Mouse (Mus musculus) midbrain, embryonic 12.5 days (tissue): ENCODE results near the gene Olfr787. TPM values are rescaled to one million over a fixed set of nuclear protein-coding genes. Genes with fewer than 3 reads are reported as not detected.

Experiments
- ATAC-seq: fragments of 200-750 bp; cut with Nextera tagmentation; 2 replicates; pipeline ENCODE4 v1.8.0; 2017; ENCODE audit warnings: low read depth, moderate TSS enrichment, moderate library complexity; ENCODE audit not compliant: low FRiP score
- H3K27ac ChIP-seq: fragments of 300-500 bp; sonication (generic); replicated peaks from 2 replicates; pipeline ENCODE4 v1.5.1; 2016; ENCODE audit warnings: mild to moderate bottlenecking
- H3K27me3 ChIP-seq: fragments of 300-500 bp; sonication (generic); 2 replicates; pipeline ENCODE4 v1.6.1; 2016; ENCODE audit warnings: mild to moderate bottlenecking
- H3K36me3 ChIP-seq: fragments of 300-500 bp; sonication (generic); 2 replicates; pipeline ENCODE4 v1.6.1; 2016
- H3K4me1 ChIP-seq: fragments of 300-500 bp; sonication (generic); 2 replicates; pipeline ENCODE4 v1.6.1; 2016
- H3K4me2 ChIP-seq: fragments of 300-500 bp; sonication (generic); replicated peaks from 2 replicates; pipeline ENCODE4 v1.6.1; 2016; ENCODE audit warnings: mild to moderate bottlenecking, moderate library complexity
- H3K4me3 ChIP-seq: fragments of 300-500 bp; sonication (generic); 2 replicates; pipeline ENCODE4 v1.5.1; 2016; ENCODE audit warnings: mild to moderate bottlenecking
- H3K9ac ChIP-seq: fragments of 300-500 bp; sonication (generic); replicated peaks from 2 replicates; pipeline ENCODE4 v1.6.1; 2016; ENCODE audit warnings: mild to moderate bottlenecking, moderate library complexity
- H3K9me3 ChIP-seq: fragments of 300-500 bp; sonication (generic); 2 replicates; pipeline ENCODE4 v1.6.1; 2016; ENCODE audit warnings: mild to moderate bottlenecking
- WGBS: fragments of 180-500 bp; shearing (Covaris S2); methylation state at CpG from one replicate; pipeline ENCODE4 v1.1.7; 2016; 5-methylcytosine and 5-hydroxymethylcytosine counted together
- polyA plus RNA-seq: library from polyadenylated mRNA; unstranded; fragments of >200 nt; fragmentation: Nextera tagmentation; extraction: Ambion mirVana; gene quantifications from 2 replicates; pipeline ENCODE4 v1.2.1, GENCODE M21; 2016

Gene Olfr787
- polyA plus RNA-seq: not detected in 2 replicates

DNA sequence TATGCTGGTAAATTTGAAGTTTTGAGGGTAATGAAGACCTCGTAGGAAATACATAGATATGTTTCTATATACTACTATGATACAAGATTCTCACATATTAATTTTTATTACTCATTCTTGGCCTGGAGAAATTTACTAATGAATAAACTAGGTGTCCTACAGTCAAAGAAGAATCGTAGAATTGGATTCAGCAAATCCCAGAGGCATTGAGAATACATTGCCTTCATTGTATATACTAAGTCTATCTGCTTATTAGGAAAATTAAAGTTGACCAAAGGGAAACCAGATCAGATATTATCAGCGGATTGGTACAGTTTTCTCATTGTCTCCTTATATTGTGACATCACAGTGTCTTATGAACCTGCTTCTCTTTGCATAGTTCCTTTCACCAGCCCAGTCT, at the start of gene Olfr787:
Gene Olfr787, plus strand, starts transcription at position 301 of the 400 bp plus-strand sequence.
- Histone ChIP-seq H3K4me1 (no peaks in the 10 kb centered on the region), H3K27me3 (no peaks in the 10 kb centered on the region), H3K4me3 (no peak within 1 kb of the TSS), H3K36me3 (no peaks in the 10 kb centered on the region), H3K4me2 (no peak within 1 kb of the TSS), H3K9ac (no peak within 1 kb of the TSS), H3K27ac (no peak within 1 kb of the TSS), H3K9me3 (no peaks in the 10 kb centered on the region)
- 89% methylated on average over 3 of the region's 3 CpGs for WGBS
- no peak for ATAC-seq

DNA sequence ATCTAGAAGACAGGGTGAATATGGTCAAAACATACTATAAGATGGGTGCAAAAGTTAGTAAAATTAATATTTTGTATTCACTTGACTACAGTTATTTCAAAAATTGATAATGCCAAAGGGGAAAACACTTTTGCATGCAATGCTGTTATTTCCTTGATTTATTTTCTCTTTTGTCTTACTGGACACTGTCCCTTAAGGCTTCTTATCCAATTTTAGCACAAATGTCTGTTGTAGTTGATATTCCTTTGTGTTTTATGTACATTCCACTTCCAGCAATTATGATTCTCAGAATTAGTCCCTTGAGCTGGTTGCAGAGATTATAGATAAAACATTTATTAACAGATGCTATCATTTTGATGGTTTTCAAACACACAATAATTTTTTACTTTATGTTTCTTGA, 34.7 kb upstream of the Olfr787 start, which contains the start of gene Olfr786:
Gene Olfr786, plus strand, starts transcription at position 301 of the 400 bp plus-strand sequence.
- Histone ChIP-seq H3K9me3 (no peaks in the 10 kb centered on the region), H3K4me2 (no peak within 1 kb of the TSS), H3K4me3 (no peak within 1 kb of the TSS), H3K36me3 (no peaks in the 10 kb centered on the region), H3K27me3 (no peaks in the 10 kb centered on the region), H3K9ac (no peak within 1 kb of the TSS), H3K27ac (no peak within 1 kb of the TSS), H3K4me1 (no peaks in the 10 kb centered on the region)
- no peak for ATAC-seq

GRCm38 (mm10) chr10:129470698-129471097, 9.0 kb downstream of the Olfr787 start, which contains the start of gene Olfr788:
Gene Olfr788, plus strand, starts transcription at chr10:129470998.
- no peaks in the 10 kb centered on the region for H3K36me3 ChIP-seq
- no peak within 1 kb of the TSS for H3K4me2 ChIP-seq
- no peaks in the 10 kb centered on the region for H3K9me3 ChIP-seq
- no peak within 1 kb of the TSS for H3K9ac ChIP-seq
- H3K27me3 ChIP-seq: no peaks in the 10 kb centered on the region
- ATAC-seq: no peak
- H3K27ac ChIP-seq: no peak within 1 kb of the TSS
- H3K4me1 ChIP-seq: no peaks in the 10 kb centered on the region
- no peak within 1 kb of the TSS for H3K4me3 ChIP-seq

DNA sequence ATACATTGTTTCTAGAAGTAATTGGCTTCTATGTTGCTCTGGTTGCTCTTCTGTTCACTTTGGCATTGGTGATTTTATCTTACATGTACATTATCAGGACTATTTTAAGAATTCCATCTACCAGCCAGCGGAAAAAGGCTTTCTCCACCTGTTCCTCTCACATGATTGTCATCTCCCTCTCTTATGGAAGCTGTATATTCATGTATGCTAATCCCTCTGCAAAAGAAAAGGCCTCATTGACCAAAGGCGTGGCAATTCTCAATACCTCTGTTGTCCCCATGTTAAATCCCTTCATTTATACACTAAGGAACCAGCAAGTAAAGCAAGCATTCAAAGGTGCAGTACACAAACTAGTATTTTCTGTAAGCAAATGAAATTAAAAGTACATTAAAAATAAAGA, 11.6 kb downstream of the Olfr787 start:
- Histone ChIP-seq H3K36me3 (no peaks in the 10 kb centered on the region), H3K27ac (no peak overlapping the region), H3K4me1 (no peaks in the 10 kb centered on the region), H3K4me3 (no peak overlapping the region), H3K9me3 (no peaks in the 10 kb centered on the region), H3K9ac (no peak overlapping the region), H3K27me3 (no peaks in the 10 kb centered on the region), H3K4me2 (no peak overlapping the region)
- peak; percentile 84 for ATAC-seq
- WGBS: 36% methylated on average over 2 of the region's 2 CpGs

- Histone ChIP-seq H3K9ac (no peak overlapping the region), H3K27me3 (no peaks in the 10 kb centered on the region), H3K4me3 (no peak overlapping the region), H3K4me1 (no peaks in the 10 kb centered on the region), H3K36me3 (no peaks in the 10 kb centered on the region), H3K4me2 (no peak overlapping the region), H3K9me3 (no peaks in the 10 kb centered on the region), H3K27ac (no peak overlapping the region)
- peak; percentile 73 for ATAC-seq
Measured at GRCm38 (mm10) chr10:129473723-129474122, 12.1 kb downstream of the Olfr787 start.

DNA sequence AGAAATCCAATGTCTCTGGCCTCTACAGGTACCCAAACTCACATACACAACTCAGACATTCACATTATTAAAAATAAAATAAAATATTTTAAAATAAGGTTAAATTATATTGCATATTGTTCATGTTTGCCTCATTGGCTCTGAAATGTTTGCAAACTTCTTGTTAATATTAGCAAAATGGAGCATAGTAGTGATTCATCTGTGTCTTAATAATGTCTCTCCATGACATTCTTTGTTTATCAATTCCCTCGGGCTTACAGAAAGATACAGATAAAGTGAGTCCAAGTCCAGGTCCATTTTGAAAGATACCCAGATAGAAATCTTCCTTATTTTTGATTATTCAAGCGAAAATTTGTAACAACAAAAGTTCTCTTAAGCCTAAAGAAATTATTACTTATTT, 22.8 kb downstream of the Olfr787 start, which contains the start of gene Olfr789:
Gene Olfr789, plus strand, starts transcription at position 301 of the 400 bp plus-strand sequence.
- Histone ChIP-seq H3K27ac (no peak within 1 kb of the TSS), H3K27me3 (no peaks in the 10 kb centered on the region), H3K9me3 (no peaks in the 10 kb centered on the region), H3K4me1 (no peaks in the 10 kb centered on the region), H3K4me2 (no peak within 1 kb of the TSS), H3K4me3 (no peak within 1 kb of the TSS), H3K36me3 (no peaks in the 10 kb centered on the region), H3K9ac (no peak within 1 kb of the TSS)
- WGBS: 70% methylated on average over 2 of the region's 2 CpGs
- no peak for ATAC-seq

DNA sequence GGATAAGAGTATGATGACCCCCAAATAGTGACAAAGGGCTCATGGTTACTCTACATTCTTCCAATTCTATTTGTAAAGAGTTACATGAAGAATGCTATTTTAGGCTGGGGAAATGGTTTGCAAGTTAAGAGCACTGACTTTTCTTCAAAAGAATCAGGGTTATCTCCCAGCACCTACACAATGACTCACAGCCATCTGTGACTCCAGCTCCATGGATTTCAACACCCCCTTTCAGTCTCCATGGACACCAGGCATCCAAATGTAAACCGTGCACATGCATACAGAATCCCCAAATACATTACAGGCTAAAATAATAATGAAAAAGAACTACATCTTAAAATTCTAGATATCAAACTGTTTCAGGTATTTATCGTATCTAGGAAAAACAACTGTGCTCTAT, 28.4 kb downstream of the Olfr787 start:
- 76% methylated on average over 2 of the region's 2 CpGs for WGBS
- no peak overlapping the region for H3K9ac ChIP-seq
- H3K4me2 ChIP-seq: no peak overlapping the region

DNA sequence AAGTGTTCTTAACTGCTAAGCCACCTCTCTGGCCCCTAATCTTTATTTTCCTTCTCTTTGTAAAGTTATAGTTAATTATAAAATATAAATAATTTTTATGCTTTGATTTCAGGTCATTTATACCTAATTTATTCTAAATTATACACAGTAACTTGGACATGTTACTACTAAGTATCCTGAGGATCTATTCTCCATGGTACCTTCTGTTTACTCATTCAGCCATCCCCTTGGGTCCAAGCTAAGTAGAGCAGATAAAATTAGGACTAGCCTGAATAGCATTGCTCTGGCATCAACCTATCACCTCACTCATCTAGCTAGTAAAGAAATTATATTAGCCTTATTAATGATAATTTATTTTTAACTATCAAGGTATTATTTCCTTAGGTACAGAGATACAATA, 36.5 kb downstream of the Olfr787 start, which contains the start of gene Olfr790:
Gene Olfr790, plus strand, starts transcription at position 301 of the 400 bp plus-strand sequence.
- no peaks in the 10 kb centered on the region for H3K9me3 ChIP-seq
- H3K36me3 ChIP-seq: no peaks in the 10 kb centered on the region
- H3K27me3 ChIP-seq: no peaks in the 10 kb centered on the region
- no peak within 1 kb of the TSS for H3K4me3 ChIP-seq
- H3K4me1 ChIP-seq: no peaks in the 10 kb centered on the region
- no peak within 1 kb of the TSS for H3K4me2 ChIP-seq
- H3K9ac ChIP-seq: no peak within 1 kb of the TSS
- no peak within 1 kb of the TSS for H3K27ac ChIP-seq
- ATAC-seq: no peak

More for the DNA sequence above, 28.4 kb downstream of the Olfr787 start:
- no peak for ATAC-seq
- H3K27me3 ChIP-seq: no peaks in the 10 kb centered on the region
- H3K27ac ChIP-seq: no peak overlapping the region
- H3K4me1 ChIP-seq: no peaks in the 10 kb centered on the region
- no peaks in the 10 kb centered on the region for H3K36me3 ChIP-seq
- H3K4me3 ChIP-seq: no peak overlapping the region
- no peaks in the 10 kb centered on the region for H3K9me3 ChIP-seq

Other genes with a start within 250 kb of the Olfr787 start
- gene Olfr774, start 225.7 kb upstream of the Olfr787 start, polyA plus RNA-seq: not detected in 2 replicates
- not detected in 2 replicates for gene Olfr775, start 213.4 kb upstream of the Olfr787 start, polyA plus RNA-seq
- gene Olfr776, start 202.7 kb upstream of the Olfr787 start, polyA plus RNA-seq: not detected in 2 replicates
- gene Olfr777, start 190.4 kb upstream of the Olfr787 start, polyA plus RNA-seq: not detected in 2 replicates
- not detected in 2 replicates for gene Olfr780, start 143.7 kb upstream of the Olfr787 start, polyA plus RNA-seq
- gene Olfr781, start 133.0 kb upstream of the Olfr787 start, polyA plus RNA-seq: not detected in 2 replicates
- not detected in 2 replicates for gene Olfr782, start 113.0 kb upstream of the Olfr787 start, polyA plus RNA-seq
- gene Olfr784, start 77.8 kb upstream of the Olfr787 start, polyA plus RNA-seq: not detected in 2 replicates
- gene Olfr785, start 56.4 kb upstream of the Olfr787 start, polyA plus RNA-seq: not detected in 2 replicates
- gene Olfr786, start 34.6 kb upstream of the Olfr787 start, polyA plus RNA-seq: not detected in 2 replicates
- not detected in 2 replicates for gene Olfr788, start 9.1 kb downstream of the Olfr787 start, polyA plus RNA-seq
- gene Olfr789, start 22.9 kb downstream of the Olfr787 start, polyA plus RNA-seq: not detected in 2 replicates
- not detected in 2 replicates for gene Olfr790, start 36.6 kb downstream of the Olfr787 start, polyA plus RNA-seq
- not detected in 2 replicates for gene Olfr791, start 59.9 kb downstream of the Olfr787 start, polyA plus RNA-seq
- not detected in 2 replicates for gene Olfr792, start 77.3 kb downstream of the Olfr787 start, polyA plus RNA-seq
- not detected in 2 replicates for gene Olfr794, start 105.8 kb downstream of the Olfr787 start, polyA plus RNA-seq
- not detected in 2 replicates for gene Olfr796, start 150.7 kb downstream of the Olfr787 start, polyA plus RNA-seq
- gene Olfr798, start 166.1 kb downstream of the Olfr787 start, polyA plus RNA-seq: not detected in 2 replicates
- gene Olfr799, start 175.6 kb downstream of the Olfr787 start, polyA plus RNA-seq: not detected in 2 replicates
- not detected in 2 replicates for gene Olfr800, start 195.8 kb downstream of the Olfr787 start, polyA plus RNA-seq
- not detected in 2 replicates for gene Olfr801, start 212.0 kb downstream of the Olfr787 start, polyA plus RNA-seq
- gene Olfr802, start 226.3 kb downstream of the Olfr787 start, polyA plus RNA-seq: not detected in 2 replicates
- gene Olfr803, start 232.4 kb downstream of the Olfr787 start, polyA plus RNA-seq: not detected in 2 replicates
- gene Olfr804, start 241.3 kb downstream of the Olfr787 start, polyA plus RNA-seq: not detected in 2 replicates